Mouse (Mus musculus) intestine, embryonic 14.5 days (tissue): ENCODE measurements at regions not wholly inside any gene's neighbourhood (a gene's known extent, or its start where the extent isn't known, plus 50 kb on each side); places are given as distances from the start of the nearest gene placed in this dataset.
"Not testable (repeated sequence)": the region's sequence is repeated elsewhere in the genome, so short reads cannot be mapped to it uniquely, and the experiment has no call there.

Experiments used
- ATAC-seq: fragments of 200-750 bp; cut with Nextera tagmentation; replicated peaks from 2 replicates; pipeline ENCODE4 v1.8.0; 2017; ENCODE audit warnings: low read depth, moderate number of reproducible peaks, moderate TSS enrichment, moderate library complexity; ENCODE audit not compliant: low FRiP score, low TSS enrichment
- DNase-seq: peaks from one replicate; pipeline ENCODE4 v3.0.0-alpha.2; 2018; ENCODE audit warnings: low spot score
- H3K27ac ChIP-seq: fragments of 300-500 bp; sonication (generic); 2 replicates; pipeline ENCODE4 v1.5.1; 2014; ENCODE audit warnings: low read depth, mild to moderate bottlenecking, control low read depth
- H3K27me3 ChIP-seq: fragments of 300-500 bp; sonication (generic); replicated peaks from 2 replicates; pipeline ENCODE4 v1.6.1; 2014; ENCODE audit warnings: low read length, control low read depth; ENCODE audit not compliant: control insufficient read depth, insufficient read depth
- H3K36me3 ChIP-seq: fragments of 300-500 bp; sonication (generic); 2 replicates; pipeline ENCODE4 v1.6.1; 2014; ENCODE audit warnings: low read length, control low read depth; ENCODE audit not compliant: control insufficient read depth, insufficient read depth
- H3K4me1 ChIP-seq: fragments of 300-500 bp; sonication (generic); replicated peaks from 2 replicates; pipeline ENCODE4 v1.6.1; 2014; ENCODE audit warnings: low read length, control low read depth, mixed read lengths; ENCODE audit not compliant: control insufficient read depth, insufficient read depth
- H3K4me2 ChIP-seq: fragments of 300-500 bp; sonication (generic); 2 replicates; pipeline ENCODE4 v1.6.1; 2014; ENCODE audit warnings: low read length
- H3K4me3 ChIP-seq: fragments of 300-500 bp; sonication (generic); 2 replicates; pipeline ENCODE4 v1.5.1; 2014; ENCODE audit warnings: low read depth, low read length, control low read depth, mixed read lengths
- H3K9ac ChIP-seq: fragments of 300-500 bp; sonication (generic); 2 replicates; pipeline ENCODE4 v1.6.1; 2014; ENCODE audit warnings: mild to moderate bottlenecking, low read length
- H3K9me3 ChIP-seq: fragments of 300-500 bp; sonication (generic); 2 replicates; pipeline ENCODE4 v1.6.1; 2016; ENCODE audit warnings: low read length, control low read depth; ENCODE audit not compliant: control insufficient read depth
- WGBS: fragments of 180-500 bp; shearing (Covaris S2); extraction: QIAGEN DNeasy Blood & Tissue Kit; methylation state at CpG from one replicate; pipeline ENCODE4 v1.1.7; 2014; 5-methylcytosine and 5-hydroxymethylcytosine counted together

DNA sequence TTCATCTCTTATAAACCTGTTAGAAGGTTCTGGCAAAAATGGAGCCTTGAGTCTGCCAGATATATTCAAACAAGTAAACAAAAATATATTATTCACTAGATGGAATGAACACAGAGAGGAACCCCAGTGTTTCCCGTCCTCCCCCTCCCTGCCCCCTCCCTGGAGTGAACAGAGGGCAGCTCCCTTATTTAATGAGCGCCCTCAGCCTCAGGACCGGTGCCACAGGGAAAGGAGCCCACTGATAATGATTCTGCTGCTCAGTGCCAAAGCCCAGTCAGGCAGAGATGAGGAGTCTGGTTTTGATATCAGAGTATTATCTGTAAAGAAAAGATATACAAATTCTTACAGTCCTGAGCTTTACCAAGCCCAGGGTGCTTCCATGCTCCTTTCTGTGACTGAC, 134.4 kb upstream of the Tmc3 start:
- DNase-seq (no peak), ATAC-seq (no peak)
- no peak overlapping the region for H3K27ac ChIP-seq
- no peaks in the 10 kb centered on the region for H3K36me3 ChIP-seq
- no peaks in the 10 kb centered on the region for H3K9me3 ChIP-seq
- no peaks in the 10 kb centered on the region for H3K27me3 ChIP-seq
- H3K4me2 ChIP-seq = no peak overlapping the region
- WGBS = 51% methylated on average over 3 of the region's 3 CpGs
- H3K4me1 ChIP-seq = peaks cover 11% of the 10 kb centered on the region
- no peak overlapping the region for H3K4me3 ChIP-seq
- no peak overlapping the region for H3K9ac ChIP-seq

DNA sequence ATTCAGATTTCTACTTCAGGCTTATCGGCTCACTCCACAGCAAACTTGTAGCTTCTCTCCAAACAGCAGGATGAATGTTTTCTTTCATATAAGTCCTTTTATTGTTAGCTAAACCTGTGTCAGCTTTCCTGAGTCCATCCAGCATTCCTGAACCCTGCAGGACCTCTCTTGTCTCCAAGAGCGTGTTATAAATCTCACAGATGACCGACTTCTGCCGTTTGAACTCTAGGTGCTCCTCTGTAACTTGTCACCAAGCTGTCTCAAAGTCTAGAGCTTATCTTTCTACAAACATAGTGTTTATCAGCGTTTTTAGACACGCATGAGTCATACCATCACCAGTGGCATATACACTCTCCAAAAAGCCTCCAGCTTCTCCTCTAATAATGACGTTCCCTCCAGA, 132.4 kb upstream of the Tmc3 start:
- no peak overlapping the region for H3K27ac ChIP-seq
- H3K36me3 ChIP-seq = no peaks in the 10 kb centered on the region
- 10% methylated on average over 7 of the region's 7 CpGs for WGBS
- DNase-seq (no peak), ATAC-seq (peak; percentile 76)
- no peak overlapping the region for H3K4me2 ChIP-seq
- H3K9me3 ChIP-seq = no peaks in the 10 kb centered on the region
- H3K4me3 ChIP-seq = no peak overlapping the region
- H3K27me3 ChIP-seq = no peaks in the 10 kb centered on the region
- no peak overlapping the region for H3K9ac ChIP-seq
- H3K4me1 ChIP-seq = 0 out of 2 replicates have a peak, but pooled peaks cover 6% of the 10 kb centered on the region

GRCm38 (mm10) chr7:83459520-83459919, 125.2 kb upstream of the Tmc3 start:
- no peak for ATAC-seq

GRCm38 (mm10) chr7:83467006-83467405, 117.7 kb upstream of the Tmc3 start:
- Histone ChIP-seq H3K27ac (no peak overlapping the region), H3K9ac (no peak overlapping the region), H3K4me2 (no peak overlapping the region), H3K36me3 (no peaks in the 10 kb centered on the region), H3K9me3 (no peaks in the 10 kb centered on the region), H3K27me3 (no peaks in the 10 kb centered on the region), H3K4me3 (no peak overlapping the region), H3K4me1 (no peaks in the 10 kb centered on the region)
- 68% methylated on average over 8 of the region's 8 CpGs for WGBS
- DNase-seq = no peak
- ATAC-seq = no peak

More at GRCm38 (mm10) chr7:83459520-83459919, 125.2 kb upstream of the Tmc3 start:
- Histone ChIP-seq H3K4me3 (no peak overlapping the region), H3K27ac (0 out of 2 replicates have a peak overlapping the region, but pooled peaks have one; percentile 43), H3K9ac (no peak overlapping the region), H3K27me3 (no peaks in the 10 kb centered on the region), H3K36me3 (no peaks in the 10 kb centered on the region), H3K9me3 (no peaks in the 10 kb centered on the region), H3K4me2 (no peak overlapping the region), H3K4me1 (0 out of 2 replicates have a peak, but pooled peaks cover 4% of the 10 kb centered on the region)
- WGBS = 36% methylated on average over 3 of the region's 3 CpGs
- no peak for DNase-seq

DNA sequence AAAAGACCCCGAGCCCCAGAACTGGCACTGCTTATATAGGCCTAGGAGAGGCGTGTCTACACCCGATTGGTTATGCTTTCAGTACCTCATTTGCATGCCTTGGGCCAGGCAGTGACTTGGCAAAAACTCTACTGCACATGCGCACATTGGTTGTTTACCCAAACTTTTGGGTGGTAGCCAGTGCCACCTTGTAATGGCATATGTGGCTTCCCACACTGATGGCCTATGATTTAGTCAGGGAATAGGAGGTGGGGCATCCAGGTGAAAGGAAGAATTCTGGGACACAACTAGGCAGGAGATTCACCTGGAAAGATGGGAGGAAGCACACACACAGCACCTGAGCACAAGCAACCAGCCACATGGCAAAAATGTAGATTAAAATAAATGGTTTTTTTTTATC, 114.9 kb upstream of the Tmc3 start:
- not testable (repeated sequence) for H3K9ac ChIP-seq, H3K27me3 ChIP-seq, H3K4me2 ChIP-seq, H3K9me3 ChIP-seq, H3K4me3 ChIP-seq, ATAC-seq, DNase-seq, H3K36me3 ChIP-seq, H3K27ac ChIP-seq, H3K4me1 ChIP-seq
- 96% methylated on average over 4 of the region's 4 CpGs for WGBS

DNA sequence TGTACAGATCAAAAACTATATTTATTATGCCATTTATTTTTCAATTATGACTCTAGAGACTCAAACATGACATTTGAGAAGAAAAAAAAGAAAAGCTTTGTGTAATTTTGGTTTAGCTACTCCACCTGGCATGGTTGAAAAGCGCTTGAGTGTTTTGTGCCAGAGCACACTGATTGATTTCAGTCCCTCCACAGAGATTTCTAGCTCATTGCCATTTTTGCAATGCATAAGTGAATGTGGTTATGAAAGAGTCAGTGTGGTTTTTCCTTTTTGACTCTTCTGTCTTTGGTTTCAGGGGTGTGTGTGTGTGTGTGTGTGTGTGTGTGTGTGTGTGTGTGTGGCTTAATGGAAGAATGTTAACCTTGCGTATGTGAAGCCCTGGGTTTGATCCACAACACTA, 113.6 kb upstream of the Tmc3 start:
- Histone ChIP-seq H3K36me3 (no peaks in the 10 kb centered on the region), H3K4me2 (no peak overlapping the region), H3K27me3 (no peaks in the 10 kb centered on the region), H3K9me3 (no peaks in the 10 kb centered on the region), H3K4me3 (no peak overlapping the region), H3K9ac (no peak overlapping the region), H3K27ac (no peak overlapping the region), H3K4me1 (peaks cover 14% of the 10 kb centered on the region)
- DNase-seq = no peak
- WGBS = 73% methylated on average over 2 of the region's 2 CpGs
- ATAC-seq = no peak

DNA sequence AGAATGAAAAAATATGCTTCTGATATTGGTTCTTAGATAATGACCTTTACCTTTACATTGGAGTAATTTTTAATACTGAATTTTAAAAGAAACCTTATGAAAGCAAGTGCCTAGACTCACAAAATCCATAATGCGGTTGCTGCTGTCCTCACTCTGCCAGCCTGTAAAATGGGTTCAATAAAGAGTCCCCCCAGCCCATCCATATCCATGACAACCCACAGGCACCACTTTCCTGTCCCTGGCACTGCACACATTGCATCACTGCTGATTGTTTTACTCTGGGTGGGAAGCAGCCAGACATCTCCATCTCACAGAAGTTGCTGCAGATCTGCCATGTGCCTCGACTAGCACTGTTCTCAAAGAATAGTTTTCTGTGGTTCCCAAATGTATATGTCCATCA, 110.3 kb upstream of the Tmc3 start:
- Histone ChIP-seq H3K27ac (no peak overlapping the region), H3K4me2 (no peak overlapping the region), H3K36me3 (no peaks in the 10 kb centered on the region), H3K4me3 (no peak overlapping the region), H3K4me1 (peaks cover 28% of the 10 kb centered on the region), H3K9me3 (no peaks in the 10 kb centered on the region), H3K9ac (no peak overlapping the region), H3K27me3 (no peaks in the 10 kb centered on the region)
- ATAC-seq = no peak
- WGBS = 91% methylated on average over 2 of the region's 2 CpGs
- no peak for DNase-seq

DNA sequence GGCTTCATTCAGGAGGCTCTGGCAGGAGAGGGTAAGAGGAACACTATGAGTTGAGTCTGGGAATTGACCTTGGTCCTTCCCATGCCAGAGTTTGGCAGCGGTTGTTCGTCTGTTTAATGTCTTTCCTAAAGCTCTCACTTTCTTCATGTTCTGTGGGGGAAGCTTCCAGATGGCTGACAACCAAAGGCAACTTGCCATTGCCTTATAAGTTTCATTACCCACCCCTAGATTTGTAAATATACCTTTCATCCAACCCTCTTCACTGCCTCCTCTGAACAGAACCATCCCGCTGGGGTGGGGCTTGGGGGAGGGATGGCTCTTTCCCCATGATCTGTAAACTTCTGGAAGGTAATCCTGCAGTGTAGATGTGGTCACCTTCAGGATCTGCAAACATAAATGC, 109.7 kb upstream of the Tmc3 start:
- Histone ChIP-seq H3K4me3 (no peak overlapping the region), H3K27ac (peak overlapping the region; percentile 70; the same call in 1 of the 2 replicates), H3K36me3 (no peaks in the 10 kb centered on the region), H3K27me3 (no peaks in the 10 kb centered on the region), H3K9me3 (no peaks in the 10 kb centered on the region), H3K9ac (no peak overlapping the region), H3K4me2 (no peak overlapping the region), H3K4me1 (peaks cover 28% of the 10 kb centered on the region)
- no peak for ATAC-seq
- DNase-seq = no peak
- 39% methylated on average over 3 of the region's 3 CpGs for WGBS

DNA sequence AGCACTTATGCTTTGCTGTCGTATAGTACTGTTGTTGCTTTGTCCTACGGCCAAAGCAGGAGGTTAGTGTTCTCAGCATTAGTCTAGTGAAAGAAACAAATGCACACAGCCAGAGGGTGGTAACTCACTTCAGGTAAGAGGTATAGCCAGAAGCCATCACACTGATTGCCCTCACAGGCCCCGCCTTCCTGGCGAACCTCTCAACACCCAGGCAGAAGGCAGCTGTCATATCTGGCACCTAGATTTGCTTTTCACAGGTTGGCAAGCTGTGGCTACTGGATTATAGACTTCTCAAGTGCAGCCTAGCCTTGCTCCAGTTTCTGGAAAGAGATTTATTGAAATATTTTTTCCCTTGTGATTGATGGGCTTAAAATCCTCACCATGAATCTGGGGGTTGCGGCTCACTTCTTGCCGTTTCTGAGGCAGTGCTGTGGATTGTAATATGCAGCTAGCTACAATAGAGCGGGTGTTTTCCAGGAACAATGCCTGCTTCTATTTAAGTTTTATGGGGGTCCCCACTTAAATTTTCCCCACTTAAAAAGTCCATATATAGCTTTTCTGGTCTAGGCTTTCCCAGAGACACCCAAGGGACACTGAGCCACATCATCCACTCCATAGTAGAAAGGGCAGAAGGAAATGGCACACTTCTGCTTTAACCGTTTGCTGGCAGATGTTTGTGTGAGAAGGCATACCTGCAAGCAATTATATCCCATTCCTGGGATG, 109.1 kb upstream of the Tmc3 start:
- ATAC-seq = no peak
- Histone ChIP-seq H3K4me1 (peaks cover 28% of the 10 kb centered on the region), H3K9me3 (no peaks in the 10 kb centered on the region), H3K36me3 (no peaks in the 10 kb centered on the region), H3K4me2 (no peak overlapping the region), H3K4me3 (no peak overlapping the region), H3K9ac (no peak overlapping the region), H3K27ac (peak overlapping the region; percentile 70), H3K27me3 (no peaks in the 10 kb centered on the region)
- DNase-seq = no peak
- WGBS = 54% methylated on average over 8 of the region's 8 CpGs
